Mouse (Mus musculus): Measurements from ENCODE around the gene Mus81. TPM values are rescaled to one million over a fixed set of nuclear protein-coding genes. Genes with fewer than 3 reads are reported as not detected.
A peak's percentile ranks its signal among the peaks of the same experiment; 100 is the strongest.

The Mus81 gene
- polyA plus RNA-seq, 1 experiment from 2014 or later: 38.3 TPM

GRCm38 (mm10) chr19:5468374-5468773 lies 19.8 kb downstream of the Mus81 start, which contains the start of gene Ctsw:
Ctsw (minus strand) TSS chr19:5468507.
- Histone ChIP-seq H3K9me3 (ENCODE audit: control insufficient read depth, low read length) (no peaks in the 10 kb centered on the region), H3K27ac (ENCODE audit: low read depth) (no peak within 1 kb of the TSS), H3K4me2 (ENCODE audit: low read length) (no peak within 1 kb of the TSS), H3K27me3 (replicated peaks; ENCODE audit: control insufficient read depth, insufficient read depth, low read length) (no peaks in the 10 kb centered on the region), H3K4me1 (replicated peaks; ENCODE audit: control insufficient read depth, insufficient read depth, low read length) (peaks cover 9% of the 10 kb centered on the region; the same call in 1 of the 2 replicates), H3K36me3 (ENCODE audit: control insufficient read depth, insufficient read depth, low read length) (peaks cover 45% of the 10 kb centered on the region), H3K4me3 (ENCODE audit: low read depth, low read length) (no peak within 1 kb of the TSS), H3K9ac (ENCODE audit: low read length) (no peak within 1 kb of the TSS)
- DNase-seq (ENCODE audit: low spot score) (no peak), ATAC-seq (replicated peaks; ENCODE audit: low FRiP score, low TSS enrichment, low read depth) (no peak)
- WGBS: 48% methylated on average over 5 of the region's 5 CpGs

GRCm38 (mm10) chr19:5466916-5467500 lies 21.2 kb downstream of the Mus81 start:
- DNase-seq (ENCODE audit: low spot score): no peak
- no peak overlapping the region for H3K4me2 ChIP-seq (ENCODE audit: low read length)
- peaks cover 9% of the 10 kb centered on the region for H3K4me1 ChIP-seq (replicated peaks; ENCODE audit: control insufficient read depth, insufficient read depth, low read length)
- 88% methylated on average over 6 of the region's 6 CpGs for WGBS
- no peaks in the 10 kb centered on the region for H3K27me3 ChIP-seq (replicated peaks; ENCODE audit: control insufficient read depth, insufficient read depth, low read length)
- no peak overlapping the region for H3K4me3 ChIP-seq (ENCODE audit: low read depth, low read length)
- H3K9me3 ChIP-seq (ENCODE audit: control insufficient read depth, low read length): no peaks in the 10 kb centered on the region
- H3K9ac ChIP-seq (ENCODE audit: low read length): no peak overlapping the region
- no peak for ATAC-seq (replicated peaks; ENCODE audit: low FRiP score, low TSS enrichment, low read depth)
- H3K27ac ChIP-seq (ENCODE audit: low read depth): no peak overlapping the region
- peaks cover 57% of the 10 kb centered on the region for H3K36me3 ChIP-seq (ENCODE audit: control insufficient read depth, insufficient read depth, low read length)

- no peak for ATAC-seq (replicated peaks; ENCODE audit: low FRiP score, low TSS enrichment, low read depth)
- H3K36me3 ChIP-seq (ENCODE audit: control insufficient read depth, insufficient read depth, low read length): peaks cover 57% of the 10 kb centered on the region
- WGBS: 95% methylated on average over 8 of the region's 8 CpGs
Measured at GRCm38 (mm10) chr19:5465037-5465436, 23.2 kb downstream of the Mus81 start.

GRCm38 (mm10) chr19:5463791-5464562 lies 24.2 kb downstream of the Mus81 start:
- 35% methylated on average over 15 of the region's 15 CpGs for WGBS
- peak; percentile 21; the same call in 1 of the 2 replicates for ATAC-seq (replicated peaks; ENCODE audit: low FRiP score, low TSS enrichment, low read depth)
- peak overlapping the region; percentile 10 for H3K4me3 ChIP-seq (ENCODE audit: low read depth, low read length)

More at GRCm38 (mm10) chr19:5465037-5465436, 23.2 kb downstream of the Mus81 start:
- H3K4me1 ChIP-seq (replicated peaks; ENCODE audit: control insufficient read depth, insufficient read depth, low read length): peaks cover 20% of the 10 kb centered on the region
- H3K27me3 ChIP-seq (replicated peaks; ENCODE audit: control insufficient read depth, insufficient read depth, low read length): no peaks in the 10 kb centered on the region
- no peak for DNase-seq (ENCODE audit: low spot score)
- H3K4me3 ChIP-seq (ENCODE audit: low read depth, low read length): no peak overlapping the region
- no peaks in the 10 kb centered on the region for H3K9me3 ChIP-seq (ENCODE audit: control insufficient read depth, low read length)
- H3K4me2 ChIP-seq (ENCODE audit: low read length): no peak overlapping the region
- no peak overlapping the region for H3K9ac ChIP-seq (ENCODE audit: low read length)
- no peak overlapping the region for H3K27ac ChIP-seq (ENCODE audit: low read depth)

GRCm38 (mm10) chr19:5463212-5463611 lies 25.0 kb downstream of the Mus81 start:
- H3K9me3 ChIP-seq (ENCODE audit: control insufficient read depth, low read length): no peaks in the 10 kb centered on the region
- ATAC-seq (replicated peaks; ENCODE audit: low FRiP score, low TSS enrichment, low read depth) (no peak), DNase-seq (ENCODE audit: low spot score) (no peak)
- WGBS: 87% methylated on average over 9 of the region's 9 CpGs
- H3K4me1 ChIP-seq (replicated peaks; ENCODE audit: control insufficient read depth, insufficient read depth, low read length): peaks cover 20% of the 10 kb centered on the region
- H3K9ac ChIP-seq (ENCODE audit: low read length): no peak overlapping the region
- no peak overlapping the region for H3K4me2 ChIP-seq (ENCODE audit: low read length)
- peaks cover 57% of the 10 kb centered on the region for H3K36me3 ChIP-seq (ENCODE audit: control insufficient read depth, insufficient read depth, low read length)
- H3K4me3 ChIP-seq (ENCODE audit: low read depth, low read length): no peak overlapping the region
- H3K27ac ChIP-seq (ENCODE audit: low read depth): no peak overlapping the region
- no peaks in the 10 kb centered on the region for H3K27me3 ChIP-seq (replicated peaks; ENCODE audit: control insufficient read depth, insufficient read depth, low read length)

More at GRCm38 (mm10) chr19:5463791-5464562, 24.2 kb downstream of the Mus81 start:
- no peaks in the 10 kb centered on the region for H3K27me3 ChIP-seq (replicated peaks; ENCODE audit: control insufficient read depth, insufficient read depth, low read length)
- peak overlapping the region; percentile 42 for H3K4me2 ChIP-seq (ENCODE audit: low read length)
- peaks cover 57% of the 10 kb centered on the region for H3K36me3 ChIP-seq (ENCODE audit: control insufficient read depth, insufficient read depth, low read length)
- no peaks in the 10 kb centered on the region for H3K9me3 ChIP-seq (ENCODE audit: control insufficient read depth, low read length)
- peak overlapping the region; percentile 12 for H3K9ac ChIP-seq (ENCODE audit: low read length)
- DNase-seq (ENCODE audit: low spot score): peak; percentile 83
- no peak overlapping the region for H3K27ac ChIP-seq (ENCODE audit: low read depth)
- H3K4me1 ChIP-seq (replicated peaks; ENCODE audit: control insufficient read depth, insufficient read depth, low read length): peaks cover 20% of the 10 kb centered on the region

- Histone ChIP-seq H3K9me3 (ENCODE audit: control insufficient read depth, low read length) (no peaks in the 10 kb centered on the region), H3K27ac (ENCODE audit: low read depth) (no peak overlapping the region), H3K4me3 (ENCODE audit: low read depth, low read length) (peak overlapping the region; percentile 91), H3K27me3 (replicated peaks; ENCODE audit: control insufficient read depth, insufficient read depth, low read length) (no peaks in the 10 kb centered on the region), H3K4me1 (replicated peaks; ENCODE audit: control insufficient read depth, insufficient read depth, low read length) (peaks cover 30% of the 10 kb centered on the region), H3K36me3 (ENCODE audit: control insufficient read depth, insufficient read depth, low read length) (peaks cover 39% of the 10 kb centered on the region), H3K4me2 (ENCODE audit: low read length) (peak overlapping the region; percentile 66), H3K9ac (ENCODE audit: low read length) (no peak overlapping the region; the same call in 1 of the 2 replicates)
- DNase-seq (ENCODE audit: low spot score): no peak
- WGBS: 88% methylated on average over 6 of the region's 6 CpGs
- ATAC-seq (replicated peaks; ENCODE audit: low FRiP score, low TSS enrichment, low read depth): no peak
Measured at GRCm38 (mm10) chr19:5461411-5461810, 26.8 kb downstream of the Mus81 start.

- Histone ChIP-seq H3K9ac (ENCODE audit: low read length) (peak within 1 kb of the TSS; percentile 70), H3K4me2 (ENCODE audit: low read length) (peak within 1 kb of the TSS; percentile 66), H3K36me3 (ENCODE audit: control insufficient read depth, insufficient read depth, low read length) (peaks cover 30% of the 10 kb centered on the region), H3K27me3 (replicated peaks; ENCODE audit: control insufficient read depth, insufficient read depth, low read length) (no peaks in the 10 kb centered on the region), H3K27ac (ENCODE audit: low read depth) (peak within 1 kb of the TSS; percentile 34; the same call in 1 of the 2 replicates), H3K4me3 (ENCODE audit: low read depth, low read length) (peak within 1 kb of the TSS; percentile 91), H3K9me3 (ENCODE audit: control insufficient read depth, low read length) (no peaks in the 10 kb centered on the region), H3K4me1 (replicated peaks; ENCODE audit: control insufficient read depth, insufficient read depth, low read length) (peaks cover 38% of the 10 kb centered on the region)
- under 1% methylated on average over 32 of the region's 32 CpGs for WGBS
- ATAC-seq (replicated peaks; ENCODE audit: low FRiP score, low TSS enrichment, low read depth) (peak; percentile 65), DNase-seq (ENCODE audit: low spot score) (peak; percentile 96)
Measured at GRCm38 (mm10) chr19:5460465-5460911, 27.7 kb downstream of the Mus81 start, which contains the start of gene Fibp. Fibp (plus strand) TSS chr19:5460615.

- no peak for ATAC-seq (replicated peaks; ENCODE audit: low FRiP score, low TSS enrichment, low read depth)
- no peak for DNase-seq (ENCODE audit: low spot score)
- Histone ChIP-seq H3K36me3 (ENCODE audit: control insufficient read depth, insufficient read depth, low read length) (peaks cover 25% of the 10 kb centered on the region), H3K4me1 (replicated peaks; ENCODE audit: control insufficient read depth, insufficient read depth, low read length) (peaks cover 44% of the 10 kb centered on the region), H3K9me3 (ENCODE audit: control insufficient read depth, low read length) (no peaks in the 10 kb centered on the region), H3K4me2 (ENCODE audit: low read length) (peak overlapping the region; percentile 66), H3K27me3 (replicated peaks; ENCODE audit: control insufficient read depth, insufficient read depth, low read length) (no peaks in the 10 kb centered on the region), H3K9ac (ENCODE audit: low read length) (peak overlapping the region; percentile 70), H3K27ac (ENCODE audit: low read depth) (no peak overlapping the region; the same call in 1 of the 2 replicates), H3K4me3 (ENCODE audit: low read depth, low read length) (peak overlapping the region; percentile 91)
- 35% methylated on average over 3 of the region's 3 CpGs for WGBS
Measured at GRCm38 (mm10) chr19:5459896-5460295, 28.3 kb downstream of the Mus81 start.
